Mouse (Mus musculus) ES-Bruce4 (cell line): ENCODE data around the gene Xlr3a.

ENCODE experiments used
- CTCF ChIP-seq: IDR thresholded peaks from one replicate; pipeline ENCODE4 v1.8.1; 2011; ENCODE audit warnings: low read depth, low read length
- EP300 ChIP-seq: IDR thresholded peaks from 2 replicates; pipeline ENCODE4 v1.6.1; 2011; ENCODE audit warnings: low read depth, low read length; ENCODE audit not compliant: insufficient read depth
- POLR2A ChIP-seq: IDR thresholded peaks from one replicate; pipeline ENCODE4 v1.8.1; 2011; ENCODE audit warnings: low read length; ENCODE audit not compliant: insufficient read depth

GRCm38 (mm10) chrX:73053860-73054563, 42.9 kb downstream of the Xlr3a start:
- TF ChIP-seq CTCF (peak; percentile 79), POLR2A (no peak), EP300 (peak; percentile 64; the same call in 1 of the 2 replicates)
